Mouse (Mus musculus): ENCODE data around the gene Wdr5b. TPM values are rescaled to one million over a fixed set of nuclear protein-coding genes. Genes with fewer than 3 reads are reported as not detected.

The Wdr5b gene
- total RNA-seq (2023) = 1 to 10 TPM; 4.5 to 5.0 TPM

GRCm38 (mm10) chr16:36040640-36041624, at the start of gene Wdr5b:
Wdr5b (plus strand) TSS chr16:36041190.

GRCm38 (mm10) chr16:36071450-36072379, 30.7 kb downstream of the Wdr5b start, which contains the start of the genes Fam162a and Ccdc58:
Fam162a (minus strand) TSS chr16:36071594.
Ccdc58 (plus strand) TSS chr16:36071685.

Other genes with a start within 250 kb of the Wdr5b start
- 10 to 100 TPM; 22.1 to 23.3 TPM for gene Parp14, start 169.6 kb upstream of the Wdr5b start, total RNA-seq (2023)
- gene Parp9, start 102.7 kb upstream of the Wdr5b start, total RNA-seq (2023) = 10 to 100 TPM; 20.8 to 22.7 TPM
- gene Dtx3l, start 102.0 kb upstream of the Wdr5b start, total RNA-seq (2023) = 10 to 100 TPM; 18.5 to 21.5 TPM
- 10 to 100 TPM; 40.0 to 43.1 TPM for gene Kpna1, start 62.4 kb upstream of the Wdr5b start, total RNA-seq (2023)
- gene Fam162a, start 30.4 kb downstream of the Wdr5b start, total RNA-seq (2023) = 10 to 100 TPM; 15.1 to 15.7 TPM
- gene Ccdc58, start 30.5 kb downstream of the Wdr5b start, total RNA-seq (2023) = 10 to 100 TPM; 10.2 to 12.3 TPM
- gene Csta1, start 90.1 kb downstream of the Wdr5b start, total RNA-seq (2023) = not detected
- gene Stfa2l1, start 115.6 kb downstream of the Wdr5b start, total RNA-seq (2023) = 10 to 100 TPM; 57.4 to 66.5 TPM
- gene Gm5483, start 143.0 kb downstream of the Wdr5b start, total RNA-seq (2023) = 10 to 100 TPM; 25.4 to 28.3 TPM
- not detected for gene Gm5416, start 169.2 kb downstream of the Wdr5b start, total RNA-seq (2023)
- not detected for gene 2010005H15Rik, start 180.3 kb downstream of the Wdr5b start, total RNA-seq (2023)
- 1 to 10 TPM; 3.9 to 5.7 TPM for gene Stfa1, start 235.8 kb downstream of the Wdr5b start, total RNA-seq (2023)